Mouse (Mus musculus) forebrain, embryonic 16.5 days (tissue): ENCODE data around the gene Ovgp1. TPM values are rescaled to one million over a fixed set of nuclear protein-coding genes. Genes with fewer than 3 reads are reported as not detected.
A peak's percentile ranks its signal among the peaks of the same experiment; 100 is the strongest.

Experiments used
- ATAC-seq: fragments of 200-750 bp; cut with Nextera tagmentation; 2 replicates; pipeline ENCODE4 v1.8.0; 2017; ENCODE audit warnings: mild to moderate bottlenecking, moderate library complexity
- H3K27ac ChIP-seq: fragments of 300-500 bp; sonication (generic); 2 replicates; pipeline ENCODE4 v1.5.1; 2014; ENCODE audit warnings: low read length, control low read depth
- H3K27me3 ChIP-seq: fragments of 300-500 bp; sonication (generic); replicated peaks from 2 replicates; pipeline ENCODE4 v1.6.1; 2014; ENCODE audit warnings: low read length; ENCODE audit not compliant: control insufficient read depth, insufficient read depth
- H3K36me3 ChIP-seq: fragments of 300-500 bp; sonication (generic); 2 replicates; pipeline ENCODE4 v1.6.1; 2014; ENCODE audit not compliant: control insufficient read depth, insufficient read depth
- H3K4me1 ChIP-seq: fragments of 300-500 bp; sonication (generic); replicated peaks from 2 replicates; pipeline ENCODE4 v1.6.1; 2014; ENCODE audit warnings: low read length; ENCODE audit not compliant: control insufficient read depth, insufficient read depth
- H3K4me2 ChIP-seq: fragments of 300-500 bp; sonication (generic); 2 replicates; pipeline ENCODE4 v1.6.1; 2014; ENCODE audit warnings: mild to moderate bottlenecking, low read length, control low read depth
- H3K4me3 ChIP-seq: fragments of 300-500 bp; sonication (generic); replicated peaks from 2 replicates; pipeline ENCODE4 v1.5.1; 2014; ENCODE audit warnings: mild to moderate bottlenecking, low read length, control low read depth
- H3K9ac ChIP-seq: fragments of 300-500 bp; sonication (generic); replicated peaks from 2 replicates; pipeline ENCODE4 v1.6.1; 2014; ENCODE audit warnings: low read depth, low read length, control low read depth
- H3K9me3 ChIP-seq: fragments of 300-500 bp; sonication (generic); 2 replicates; pipeline ENCODE4 v1.6.1; 2016; ENCODE audit warnings: low read length; ENCODE audit not compliant: control insufficient read depth
- WGBS: fragments of 180-500 bp; shearing (Covaris S2); extraction: QIAGEN DNeasy Blood & Tissue Kit; methylation state at CpG from one replicate; pipeline ENCODE4 v1.1.7; 2014; 5-methylcytosine and 5-hydroxymethylcytosine counted together
- polyA plus RNA-seq: library from polyadenylated mRNA; unstranded; fragments of >200 nt; fragmentation: Nextera tagmentation; extraction: Ambion mirVana; gene quantifications from 2 replicates; pipeline ENCODE4 v1.2.1, GENCODE M21; 2015

Gene Ovgp1
- polyA plus RNA-seq, 1 experiment from 2014 or later, result 3.9 TPM

DNA sequence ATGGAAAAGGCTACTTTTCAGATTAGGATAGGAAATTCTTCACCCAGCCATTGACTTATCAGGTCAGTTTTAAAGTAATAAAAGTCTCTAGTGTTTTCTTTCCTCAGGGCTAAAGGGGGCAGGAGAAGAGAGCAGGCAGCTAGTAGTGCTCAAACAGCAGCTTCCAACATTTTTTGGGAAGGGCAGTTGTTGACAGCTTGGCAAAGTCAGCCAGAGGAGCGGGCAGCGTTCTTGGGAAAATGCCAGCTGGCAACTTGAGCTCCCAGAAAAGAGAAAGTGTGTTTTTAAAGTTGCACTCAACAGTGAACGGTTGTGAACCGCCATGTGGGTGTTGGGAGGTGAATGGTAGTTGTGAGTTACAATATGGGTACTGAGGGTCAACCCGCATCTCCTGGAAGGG, 38.5 kb upstream of the Ovgp1 start:
- 51% methylated on average over 5 of the region's 5 CpGs for WGBS
- Histone ChIP-seq H3K4me2 (no peak overlapping the region), H3K4me3 (no peak overlapping the region)

DNA sequence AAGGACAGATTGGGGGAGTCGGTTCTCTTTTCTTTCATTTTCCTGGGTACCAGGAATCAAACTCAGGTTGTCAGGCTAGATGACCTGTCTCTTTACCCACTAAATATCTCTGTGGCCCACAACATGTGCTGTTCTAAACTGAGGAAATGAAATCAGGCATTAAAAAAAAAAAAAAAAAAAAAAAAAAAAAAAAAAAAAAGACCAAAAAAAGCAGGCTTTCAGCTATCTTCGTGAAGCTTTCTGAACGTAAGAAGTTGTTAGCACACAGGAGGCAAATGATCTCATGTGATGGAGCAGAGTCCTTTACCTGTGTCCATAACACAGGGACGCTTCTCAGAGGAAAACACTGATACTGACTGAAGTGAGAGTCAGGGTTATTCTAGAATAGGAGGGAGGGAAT, 37.4 kb upstream of the Ovgp1 start:
- peaks cover 4% of the 10 kb centered on the region for H3K36me3 ChIP-seq
- H3K4me1 ChIP-seq, result no peaks in the 10 kb centered on the region
- WGBS, result 90% methylated on average over 4 of the region's 4 CpGs
- no peak overlapping the region for H3K9ac ChIP-seq
- H3K4me3 ChIP-seq, result no peak overlapping the region
- H3K27me3 ChIP-seq, result no peaks in the 10 kb centered on the region
- H3K4me2 ChIP-seq, result no peak overlapping the region
- ATAC-seq, result no peak
- H3K9me3 ChIP-seq, result no peaks in the 10 kb centered on the region
- no peak overlapping the region for H3K27ac ChIP-seq

More for the DNA sequence above, 38.5 kb upstream of the Ovgp1 start:
- no peak overlapping the region for H3K9ac ChIP-seq
- H3K27me3 ChIP-seq, result no peaks in the 10 kb centered on the region
- H3K4me1 ChIP-seq, result no peaks in the 10 kb centered on the region
- no peaks in the 10 kb centered on the region for H3K36me3 ChIP-seq
- no peak overlapping the region for H3K27ac ChIP-seq
- ATAC-seq, result no peak
- H3K9me3 ChIP-seq, result no peaks in the 10 kb centered on the region

DNA sequence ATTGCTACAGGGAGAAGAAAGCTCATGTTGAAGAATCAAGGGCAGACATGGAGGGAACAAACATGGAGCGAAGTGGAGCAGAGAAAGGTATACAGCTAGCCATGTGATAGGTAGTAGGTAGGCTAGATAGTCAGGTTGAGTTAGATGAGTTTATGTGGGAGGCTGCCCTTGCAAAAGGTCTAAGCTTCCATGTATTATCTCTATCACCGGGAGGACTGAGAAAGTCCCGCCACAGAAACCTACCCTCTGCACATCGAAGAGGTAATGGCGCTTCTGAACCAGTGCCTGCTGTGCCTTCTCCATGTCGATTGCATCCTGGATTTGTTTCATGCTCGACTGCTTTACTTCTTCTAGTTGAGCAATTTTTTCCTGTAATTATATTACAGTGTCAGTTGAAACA, 22.2 kb upstream of the Ovgp1 start:
- Histone ChIP-seq H3K36me3 (peaks cover 40% of the 10 kb centered on the region), H3K27ac (no peak overlapping the region), H3K4me2 (no peak overlapping the region), H3K4me3 (no peak overlapping the region), H3K4me1 (no peaks in the 10 kb centered on the region), H3K9me3 (no peaks in the 10 kb centered on the region), H3K9ac (no peak overlapping the region), H3K27me3 (no peaks in the 10 kb centered on the region)
- no peak for ATAC-seq
- 96% methylated on average over 7 of the region's 7 CpGs for WGBS

DNA sequence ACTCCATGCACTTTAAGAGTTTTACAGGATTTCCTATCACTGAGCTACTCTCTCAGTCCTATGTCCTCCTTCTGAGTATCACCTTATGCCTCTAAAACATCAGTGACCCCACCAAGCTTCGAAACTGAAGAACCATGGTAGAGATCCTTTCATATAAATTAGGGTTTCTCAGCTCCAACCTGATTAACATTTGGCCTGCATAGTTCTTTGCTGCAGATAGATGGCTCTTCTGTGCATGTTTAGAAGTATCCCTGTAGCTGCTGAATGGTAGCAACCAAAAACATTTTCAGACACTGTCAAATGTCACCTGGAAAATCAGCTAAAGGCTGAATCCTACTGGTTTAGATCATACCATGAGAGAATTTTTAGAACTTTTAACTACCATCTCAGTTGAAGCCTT, 16.3 kb upstream of the Ovgp1 start:
- Histone ChIP-seq H3K4me1 (peaks cover 27% of the 10 kb centered on the region), H3K4me2 (no peak overlapping the region), H3K9ac (no peak overlapping the region), H3K9me3 (no peaks in the 10 kb centered on the region), H3K27me3 (no peaks in the 10 kb centered on the region), H3K27ac (no peak overlapping the region), H3K4me3 (no peak overlapping the region), H3K36me3 (peaks cover 22% of the 10 kb centered on the region)
- WGBS, result 92% methylated on average over 1 of the region's 1 CpGs
- no peak for ATAC-seq

DNA sequence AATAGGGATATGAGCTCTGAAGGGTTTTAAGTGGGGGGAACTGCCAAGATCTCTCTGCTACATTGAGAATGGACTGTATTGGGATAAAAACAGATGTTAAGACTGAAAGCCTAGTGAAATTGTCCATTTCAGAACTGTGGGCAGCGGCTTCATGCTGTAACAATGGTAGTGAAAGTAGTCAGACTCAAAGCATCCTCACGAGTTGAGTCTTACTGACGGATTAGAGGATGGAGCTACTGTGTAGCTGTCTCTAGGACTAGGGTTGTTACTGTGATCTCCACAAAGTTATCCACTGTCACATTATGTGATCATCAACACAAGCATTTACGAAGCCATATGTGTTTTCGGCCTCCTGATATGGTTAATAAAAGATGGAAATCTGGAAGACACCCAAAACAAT, 15.3 kb upstream of the Ovgp1 start:
- peaks cover 27% of the 10 kb centered on the region for H3K4me1 ChIP-seq
- no peaks in the 10 kb centered on the region for H3K9me3 ChIP-seq
- ATAC-seq, result no peak
- H3K27ac ChIP-seq, result no peak overlapping the region
- WGBS, result 46% methylated on average over 5 of the region's 5 CpGs
- peak overlapping the region; percentile 89 for H3K4me3 ChIP-seq
- H3K9ac ChIP-seq, result peak overlapping the region; percentile 98
- H3K4me2 ChIP-seq, result peak overlapping the region; percentile 72
- H3K27me3 ChIP-seq, result no peaks in the 10 kb centered on the region
- peaks cover 23% of the 10 kb centered on the region for H3K36me3 ChIP-seq

DNA sequence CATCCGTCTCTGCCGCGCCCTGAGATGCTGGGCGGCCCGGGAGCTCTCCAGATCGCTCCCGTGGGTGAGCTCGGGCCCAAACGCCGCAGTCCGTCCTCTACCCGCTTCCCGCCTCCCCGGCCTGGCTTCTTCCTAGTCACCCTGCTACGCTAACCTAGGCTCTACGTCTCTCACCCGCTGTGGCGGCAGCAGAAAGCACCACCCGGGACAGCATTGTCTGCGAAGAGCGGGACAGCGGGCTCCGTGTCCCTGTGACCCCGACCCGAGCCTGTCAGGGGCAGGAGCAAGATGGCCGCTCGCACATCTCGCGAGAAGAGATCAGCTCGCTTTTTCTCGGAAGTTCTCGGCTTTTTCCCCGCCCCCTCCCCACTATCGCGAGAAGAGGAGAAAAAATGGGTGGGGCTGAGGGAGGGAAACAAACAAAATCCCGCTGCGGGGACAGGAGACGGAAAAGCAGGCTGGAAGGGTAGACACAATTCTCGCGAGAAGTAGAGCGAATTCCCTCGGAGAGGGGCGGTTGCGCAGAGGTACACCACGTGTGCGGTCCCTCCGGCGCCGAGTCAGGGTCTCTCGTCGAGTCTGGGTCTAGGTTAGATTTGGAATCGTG, 14.4 kb upstream of the Ovgp1 start, which contains the start of gene Wdr77:
Gene Wdr77, plus strand, starts transcription at position 396 of the 607 bp plus-strand sequence.
- no peaks in the 10 kb centered on the region for H3K27me3 ChIP-seq
- H3K36me3 ChIP-seq, result peaks cover 28% of the 10 kb centered on the region
- peak within 1 kb of the TSS; percentile 98 for H3K9ac ChIP-seq
- peak within 1 kb of the TSS; percentile 86 for H3K27ac ChIP-seq
- peak within 1 kb of the TSS; percentile 90 for H3K4me2 ChIP-seq
- ATAC-seq, result peak; percentile 98
- WGBS, result 0% methylated on average over 52 of the region's 52 CpGs
- peak within 1 kb of the TSS; percentile 89 for H3K4me3 ChIP-seq
- peaks cover 27% of the 10 kb centered on the region for H3K4me1 ChIP-seq
- no peaks in the 10 kb centered on the region for H3K9me3 ChIP-seq

DNA sequence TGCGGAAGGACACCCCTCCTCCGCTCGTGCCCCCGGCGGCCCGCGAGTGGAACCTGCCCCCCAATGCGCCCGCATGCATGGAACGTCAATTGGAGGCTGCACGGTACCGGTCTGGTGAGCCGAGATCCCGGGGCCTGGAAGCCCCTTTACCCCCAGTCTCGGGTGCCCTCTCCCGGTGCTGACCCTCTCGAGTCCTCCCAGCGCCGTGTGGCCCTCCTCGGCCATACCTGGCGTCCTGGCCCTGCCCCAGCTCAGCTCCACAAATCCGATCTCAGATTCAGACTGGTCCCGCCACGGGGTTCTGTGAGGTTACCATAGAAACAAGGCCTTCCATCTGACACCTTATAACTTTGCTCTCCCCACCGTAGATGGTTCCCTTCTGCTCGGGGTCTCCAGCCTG, 13.9 kb upstream of the Ovgp1 start:
- Histone ChIP-seq H3K4me1 (peaks cover 27% of the 10 kb centered on the region), H3K9ac (peak overlapping the region; percentile 79), H3K27me3 (no peaks in the 10 kb centered on the region), H3K4me2 (peak overlapping the region; percentile 90), H3K9me3 (no peaks in the 10 kb centered on the region), H3K4me3 (peak overlapping the region; percentile 89), H3K36me3 (peaks cover 29% of the 10 kb centered on the region), H3K27ac (peak overlapping the region; percentile 67)
- under 1% methylated on average over 26 of the region's 26 CpGs for WGBS
- peak; percentile 63 for ATAC-seq

DNA sequence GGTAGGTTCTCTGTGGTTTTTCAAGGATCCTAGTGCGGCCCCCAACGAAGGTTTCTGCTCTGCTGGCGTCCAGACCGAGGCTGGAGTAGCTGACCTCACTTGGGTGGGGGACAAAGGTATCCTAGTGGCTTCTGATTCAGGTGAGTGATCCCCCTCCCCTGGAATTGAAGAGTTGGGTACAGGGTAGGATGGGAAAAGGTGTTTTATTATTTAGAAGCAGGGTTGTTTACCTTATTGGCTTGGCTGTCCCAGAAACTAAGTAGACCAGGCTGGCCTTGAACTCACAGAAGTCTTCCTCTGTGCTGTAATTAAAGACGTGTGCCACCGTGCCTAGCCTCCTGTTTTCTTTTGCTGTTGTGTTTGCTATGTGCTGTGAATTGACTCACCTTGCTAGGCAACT, 13.5 kb upstream of the Ovgp1 start, which contains the start of gene Atp5f1:
Gene Atp5f1, minus strand, starts transcription at position 101 of the 400 bp plus-strand sequence.
- 5% methylated on average over 6 of the region's 6 CpGs for WGBS
- H3K27ac ChIP-seq, result peak within 1 kb of the TSS; percentile 86
- peaks cover 27% of the 10 kb centered on the region for H3K4me1 ChIP-seq
- H3K4me2 ChIP-seq, result peak within 1 kb of the TSS; percentile 90
- peaks cover 28% of the 10 kb centered on the region for H3K36me3 ChIP-seq
- H3K9ac ChIP-seq, result peak within 1 kb of the TSS; percentile 98
- H3K27me3 ChIP-seq, result no peaks in the 10 kb centered on the region
- peak within 1 kb of the TSS; percentile 89 for H3K4me3 ChIP-seq
- H3K9me3 ChIP-seq, result no peaks in the 10 kb centered on the region
- no peak for ATAC-seq

DNA sequence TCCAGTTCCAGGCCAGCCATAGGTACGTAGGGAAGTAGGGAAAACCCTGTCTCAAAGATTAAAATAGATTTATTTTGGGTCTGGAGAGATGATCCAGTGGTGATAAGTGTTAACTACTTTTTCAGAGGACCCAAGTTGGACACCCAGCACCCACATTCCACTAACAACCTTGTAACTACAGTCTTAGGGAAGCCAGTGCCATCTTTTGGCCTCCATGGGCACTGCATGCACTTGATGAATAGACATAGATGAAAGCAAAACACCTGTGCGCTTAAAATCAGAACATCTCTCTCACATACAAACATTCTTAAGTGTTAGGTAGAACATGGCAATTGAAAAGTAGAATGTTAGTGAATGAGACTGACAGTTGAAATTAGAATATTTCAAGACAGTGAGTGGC, 12.8 kb upstream of the Ovgp1 start:
- Histone ChIP-seq H3K4me3 (no peak overlapping the region; the same call in 1 of the 2 replicates), H3K9me3 (no peaks in the 10 kb centered on the region), H3K27ac (no peak overlapping the region), H3K9ac (no peak overlapping the region), H3K4me2 (peak overlapping the region; percentile 90; the same call in 1 of the 2 replicates), H3K27me3 (no peaks in the 10 kb centered on the region), H3K36me3 (peaks cover 33% of the 10 kb centered on the region), H3K4me1 (peaks cover 27% of the 10 kb centered on the region)
- WGBS, result 90% methylated on average over 2 of the region's 2 CpGs
- no peak for ATAC-seq
